Mouse (Mus musculus) heart, postnatal 36 days (tissue): Measurements from ENCODE around the gene Ackr3. TPM values are rescaled to one million over a fixed set of nuclear protein-coding genes. Genes with fewer than 3 reads are reported as not detected.

ENCODE experiments used
- DNase-seq, 2 experiments: peaks; one replicate each; pipeline ENCODE4 v3.0.0; 2021 to 2022
- intact Hi-C: fragments of 180-260 bp; cut with DNase I; formaldehyde crosslinking; loops from one replicate; pipeline ENCODE4 v1.15.1; 2025
- total RNA-seq, 2 experiments: library from RNA; stranded (reverse); gene quantifications; 2 replicates each; pipeline ENCODE4 v1.2.3; 2021

Gene Ackr3
- total RNA-seq, 2 experiments from 2014 or later, result 56.4 to 92.5 TPM

GRCm38 (mm10) chr1:90221811-90222361 lies 18.1 kb downstream of the Ackr3 start:
- intact Hi-C loops, result no loop called here
- no peak for DNase-seq

GRCm38 (mm10) chr1:90222427-90222901 lies 18.7 kb downstream of the Ackr3 start:
- DNase-seq, result no peak
- intact Hi-C loops, result no loop called here

GRCm38 (mm10) chr1:90223006-90223405 lies 19.2 kb downstream of the Ackr3 start:
- DNase-seq, result no peak
- intact Hi-C loops, result no loop called here

- intact Hi-C loops, result no loop called here
Observed at GRCm38 (mm10) chr1:90225603-90226254, 21.9 kb downstream of the Ackr3 start.

GRCm38 (mm10) chr1:90227684-90228322 lies 24.0 kb downstream of the Ackr3 start:
- intact Hi-C loops, result no loop called here
- DNase-seq, result no peak

More at GRCm38 (mm10) chr1:90225603-90226254, 21.9 kb downstream of the Ackr3 start:
- peak; percentile 35 to 49 for DNase-seq

- intact Hi-C loops, result no loop called here
- DNase-seq, result no peak
Observed at GRCm38 (mm10) chr1:90228323-90228697, 24.5 kb downstream of the Ackr3 start.

GRCm38 (mm10) chr1:90230611-90231010 lies 26.8 kb downstream of the Ackr3 start:
- intact Hi-C loops, result no loop called here
- DNase-seq, result no peak

GRCm38 (mm10) chr1:90231591-90232490 lies 28.1 kb downstream of the Ackr3 start:
- no peak for DNase-seq
- intact Hi-C loops, result no loop called here

- intact Hi-C loops, result no loop called here
- DNase-seq, result no peak
Observed at GRCm38 (mm10) chr1:90232491-90232885, 28.7 kb downstream of the Ackr3 start.

GRCm38 (mm10) chr1:90234620-90235054 lies 30.9 kb downstream of the Ackr3 start:
- DNase-seq, result peak; percentile 55 to 61
- intact Hi-C loops, result no loop called here

- no peak for DNase-seq
- intact Hi-C loops, result no loop called here
Observed at GRCm38 (mm10) chr1:90236640-90237039, 32.9 kb downstream of the Ackr3 start.

- peak; percentile 41 to 56 for DNase-seq
- intact Hi-C loops, result no loop called here
Observed at GRCm38 (mm10) chr1:90238095-90238888, 34.5 kb downstream of the Ackr3 start.

GRCm38 (mm10) chr1:90239336-90240225 lies 35.8 kb downstream of the Ackr3 start:
- intact Hi-C loops, result no loop called here
- no peak for DNase-seq

- intact Hi-C loops, result no loop called here
- DNase-seq, result no peak
Observed at GRCm38 (mm10) chr1:90240287-90240686, 36.5 kb downstream of the Ackr3 start.

- intact Hi-C loops, result no loop called here
- DNase-seq, result no peak
Observed at GRCm38 (mm10) chr1:90242444-90242989, 38.7 kb downstream of the Ackr3 start.

GRCm38 (mm10) chr1:90244537-90244936 lies 40.8 kb downstream of the Ackr3 start:
- intact Hi-C loops, result loop anchor here (2.0 kb wide), 1 partner anchor 40 kb away; no protein-coding TSS in a partner anchor

GRCm38 (mm10) chr1:90245533-90245932 lies 41.8 kb downstream of the Ackr3 start:
- no peak for DNase-seq
- intact Hi-C loops, result loop anchor here (2.0 kb wide), 1 partner anchor 41 kb away; no protein-coding TSS in a partner anchor

More at GRCm38 (mm10) chr1:90244537-90244936, 40.8 kb downstream of the Ackr3 start:
- DNase-seq, result no peak

- no peak for DNase-seq
- intact Hi-C loops, result no loop called here
Observed at GRCm38 (mm10) chr1:90246035-90246434, 42.3 kb downstream of the Ackr3 start.
